Mouse (Mus musculus): ENCODE measurements at regions not wholly inside any gene's neighbourhood (a gene's known extent, or its start where the extent isn't known, plus 50 kb on each side); places are given as distances from the start of the nearest gene placed in this dataset.

GRCm38 (mm10) chr16:88412287-88412686 is 94.5 kb downstream of the Cldn17 start:
- DNase-seq (ENCODE audit: inconsistent ontology term) = no peak

- DNase-seq (ENCODE audit: inconsistent ontology term) = no peak
Observed at GRCm38 (mm10) chr16:88408144-88408543, 98.6 kb downstream of the Cldn17 start.

- no peak for DNase-seq (ENCODE audit: inconsistent ontology term)
Observed at GRCm38 (mm10) chr16:88404331-88404730, 102.4 kb downstream of the Cldn17 start.

GRCm38 (mm10) chr16:88399881-88400280 is 106.9 kb downstream of the Cldn17 start:
- DNase-seq (ENCODE audit: inconsistent ontology term) = no peak

- DNase-seq (ENCODE audit: inconsistent ontology term) = no peak
Observed at GRCm38 (mm10) chr16:88392764-88393163, 102.7 kb upstream of the Grik1 start.

GRCm38 (mm10) chr16:88381605-88382279 is 91.7 kb upstream of the Grik1 start:
- no peak for DNase-seq (ENCODE audit: inconsistent ontology term)

GRCm38 (mm10) chr16:88375622-88376021 is 85.6 kb upstream of the Grik1 start:
- no peak for DNase-seq (ENCODE audit: inconsistent ontology term)

- no peak for DNase-seq (ENCODE audit: inconsistent ontology term)
Observed at GRCm38 (mm10) chr16:88374612-88375011, 84.5 kb upstream of the Grik1 start.

- peak; percentile 60 for DNase-seq (ENCODE audit: inconsistent ontology term)
Observed at GRCm38 (mm10) chr16:88372034-88372433, 82.0 kb upstream of the Grik1 start.

- DNase-seq (ENCODE audit: inconsistent ontology term) = no peak
Observed at GRCm38 (mm10) chr16:88368146-88368545, 78.1 kb upstream of the Grik1 start.

GRCm38 (mm10) chr16:88367162-88367561 is 77.1 kb upstream of the Grik1 start:
- no peak for DNase-seq (ENCODE audit: inconsistent ontology term)

- no peak for DNase-seq (ENCODE audit: inconsistent ontology term)
Observed at GRCm38 (mm10) chr16:88360081-88360480, 70.0 kb upstream of the Grik1 start.
